Mouse (Mus musculus) frontal cortex, adult (tissue): ENCODE data around the gene Tifa.

Source experiments
- ATAC-seq: cut with Nextera tagmentation; 2 replicates; pipeline ENCODE4 v1.9.2; 2017; ENCODE audit warnings: mild to moderate bottlenecking, moderate library complexity, mixed read lengths; ENCODE audit not compliant: low TSS enrichment

Gene Tifa

GRCm38 (mm10) chr3:127787032-127787431 lies 2.6 kb upstream of the Tifa start:
- ATAC-seq = no peak

GRCm38 (mm10) chr3:127788038-127788437 lies 1.6 kb upstream of the Tifa start:
- no peak for ATAC-seq

DNA sequence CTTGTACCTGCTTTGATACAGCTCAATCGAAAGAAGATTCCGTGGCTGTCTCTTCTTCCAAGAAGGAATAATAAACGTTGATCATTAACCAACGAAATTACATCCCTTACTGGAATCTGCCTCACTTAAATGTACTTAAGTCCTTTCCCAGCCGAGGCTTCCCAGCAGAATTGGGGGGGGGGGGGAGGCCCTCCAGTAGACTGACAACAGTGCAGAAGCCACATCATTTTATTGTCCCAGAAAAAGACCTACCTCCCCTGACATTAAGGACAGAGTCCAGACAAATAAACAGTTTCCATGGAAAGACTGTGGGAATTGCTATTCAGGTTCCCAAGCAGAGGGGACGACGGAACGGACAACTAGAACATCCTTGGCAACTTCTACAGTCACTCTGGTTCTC lies 686 bp upstream of the Tifa start:
- ATAC-seq = no peak

GRCm38 (mm10) chr3:127790234-127791055 lies 840 bp downstream of the Tifa start:
- peak; percentile 58 for ATAC-seq

GRCm38 (mm10) chr3:127791056-127791483 lies 1.5 kb downstream of the Tifa start:
- ATAC-seq = no peak

DNA sequence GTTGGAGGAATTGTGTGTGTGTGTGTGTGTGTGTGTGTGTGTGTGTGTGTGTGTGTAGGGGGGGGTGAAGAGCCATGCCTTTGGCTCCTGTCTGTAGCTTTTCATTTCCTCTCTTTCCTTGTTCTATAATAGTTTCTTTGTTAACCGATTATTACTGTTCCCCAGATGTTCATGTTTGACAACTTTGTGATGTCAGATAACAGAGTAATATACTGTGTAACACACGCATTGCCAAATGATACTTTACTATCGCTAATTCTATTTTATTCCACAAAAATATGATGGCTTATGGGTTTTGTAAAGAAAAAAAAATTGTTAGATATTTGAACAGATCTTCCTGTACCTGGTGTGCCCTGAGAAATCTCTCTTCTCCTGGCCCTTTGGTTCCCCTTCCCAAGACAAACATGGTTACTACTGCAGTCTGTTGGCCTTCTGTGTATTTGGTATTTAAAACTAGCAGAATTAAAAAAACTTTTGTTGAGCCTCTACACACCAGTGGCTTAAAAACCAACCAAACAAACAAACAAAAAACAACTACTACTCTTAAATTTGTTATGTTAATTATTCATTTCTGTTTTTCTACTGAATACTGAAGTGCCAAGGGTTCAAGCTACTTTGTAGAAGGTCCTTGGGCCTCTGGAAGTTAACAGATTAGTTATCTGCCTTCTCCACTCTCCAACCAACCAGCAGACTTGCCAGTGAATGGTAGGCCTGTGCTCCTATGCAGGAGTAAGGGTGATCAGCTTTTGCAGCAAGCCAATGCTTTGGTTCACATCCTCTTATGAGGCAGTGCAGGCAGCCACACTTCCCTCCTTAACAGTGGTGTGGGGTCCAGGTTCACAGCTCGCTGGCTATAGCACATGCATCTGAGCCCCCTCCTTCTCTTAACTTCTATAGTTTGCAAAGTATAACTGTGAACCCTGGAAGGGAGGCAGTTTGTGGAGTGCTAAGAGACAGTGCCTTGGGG lies 2.3 kb downstream of the Tifa start:
- ATAC-seq = no peak

- no peak for ATAC-seq
Observed at GRCm38 (mm10) chr3:127793022-127793421, 3.4 kb downstream of the Tifa start.

- ATAC-seq = no peak
Observed at GRCm38 (mm10) chr3:127795762-127796161, 6.2 kb downstream of the Tifa start.

GRCm38 (mm10) chr3:127796271-127796670 lies 6.7 kb downstream of the Tifa start:
- ATAC-seq = no peak

DNA sequence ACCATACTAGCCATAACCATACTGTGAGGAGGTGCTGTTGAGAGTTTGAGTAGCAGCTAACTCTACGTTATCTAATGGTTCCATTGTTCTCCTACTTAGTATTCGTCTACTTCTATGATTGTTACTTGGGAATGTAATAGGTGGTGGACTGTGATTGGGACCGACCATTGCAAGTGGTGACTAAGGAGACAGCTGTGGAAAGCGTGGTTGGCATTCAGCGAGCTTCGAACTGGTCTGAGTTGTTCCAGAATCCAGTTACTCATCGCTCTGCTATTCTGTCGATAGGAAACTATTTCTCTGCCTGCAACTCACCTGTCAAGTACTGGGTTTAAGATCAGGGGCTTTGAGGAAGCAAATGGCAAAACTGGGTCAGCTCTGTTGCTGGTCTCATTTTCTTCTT lies 11.6 kb downstream of the Tifa start:
- ATAC-seq = no peak

- peak; percentile 91 for ATAC-seq
Observed at GRCm38 (mm10) chr3:127802814-127803213, 13.2 kb downstream of the Tifa start.

DNA sequence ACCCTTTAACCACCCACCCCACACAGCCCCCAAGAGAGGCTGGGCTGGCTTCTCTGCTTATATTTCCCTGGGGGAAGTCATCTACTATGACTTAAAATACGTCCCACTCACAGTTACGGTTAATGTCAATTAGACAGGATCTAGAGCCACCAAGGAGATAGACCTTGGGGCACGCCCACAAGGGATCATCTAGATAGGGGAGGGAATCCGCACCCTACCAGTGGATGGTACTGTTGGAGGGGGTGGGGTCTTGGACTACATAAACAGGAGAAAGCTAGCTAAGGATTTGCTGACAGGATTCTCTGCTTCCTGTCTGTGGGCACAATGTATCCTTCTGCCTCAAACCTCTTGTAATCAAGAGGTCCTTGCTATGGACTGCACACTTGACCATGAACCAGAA lies 14.8 kb downstream of the Tifa start:
- no peak for ATAC-seq

DNA sequence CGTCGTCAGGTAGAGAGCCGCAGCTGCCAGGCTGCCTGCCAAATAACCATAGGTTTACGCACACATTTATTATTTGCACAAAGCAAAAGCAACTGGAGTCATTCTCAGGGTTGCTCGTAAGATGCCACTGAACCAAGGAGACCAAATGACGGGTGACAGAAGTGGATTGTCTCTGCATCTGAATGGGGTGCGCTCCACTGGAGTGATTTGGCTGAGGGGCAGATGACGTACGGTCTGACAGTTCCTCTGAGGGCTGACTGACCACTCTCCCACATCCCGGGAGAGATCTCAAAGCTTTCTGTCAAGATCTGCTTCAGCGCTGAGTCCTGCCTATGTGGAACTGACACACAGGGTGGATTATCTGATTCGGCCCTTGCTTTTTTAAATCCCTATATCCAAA lies 15.5 kb downstream of the Tifa start:
- ATAC-seq = no peak

- ATAC-seq = no peak
Observed at GRCm38 (mm10) chr3:127805991-127806390, 16.4 kb downstream of the Tifa start.

GRCm38 (mm10) chr3:127807846-127808245 lies 18.2 kb downstream of the Tifa start:
- ATAC-seq = no peak

- no peak for ATAC-seq
Observed at GRCm38 (mm10) chr3:127809103-127809502, 19.5 kb downstream of the Tifa start.

DNA sequence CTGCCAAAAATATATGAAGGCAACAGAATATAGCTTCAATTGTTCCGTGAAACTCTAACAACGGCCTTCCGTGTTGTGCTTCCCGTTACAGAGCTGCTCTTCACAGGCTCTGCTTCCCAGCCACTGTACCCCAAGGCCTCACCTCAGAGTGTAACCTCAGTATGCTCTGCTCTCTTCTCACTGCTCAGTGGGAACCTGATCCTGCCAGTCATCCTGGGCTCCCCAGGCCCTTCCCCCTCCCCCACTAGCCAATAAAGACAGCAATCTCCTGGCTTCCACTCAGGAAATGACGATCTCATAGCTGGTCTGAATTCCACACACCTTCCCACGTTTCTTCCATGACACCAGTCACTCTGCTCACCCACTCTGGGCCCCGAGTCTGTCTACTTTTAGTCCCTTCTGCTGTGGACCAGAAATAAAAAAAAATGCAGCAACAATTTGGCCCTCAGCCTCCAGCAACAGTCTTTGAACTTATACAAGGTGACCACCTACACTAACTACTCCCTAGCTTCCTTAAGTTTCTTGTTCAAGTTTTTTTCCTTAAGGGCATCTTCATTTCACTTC lies 27.6 kb downstream of the Tifa start:
- ATAC-seq = peak; percentile 52

- ATAC-seq = no peak
Observed at GRCm38 (mm10) chr3:127818694-127819663, 29.4 kb downstream of the Tifa start.

DNA sequence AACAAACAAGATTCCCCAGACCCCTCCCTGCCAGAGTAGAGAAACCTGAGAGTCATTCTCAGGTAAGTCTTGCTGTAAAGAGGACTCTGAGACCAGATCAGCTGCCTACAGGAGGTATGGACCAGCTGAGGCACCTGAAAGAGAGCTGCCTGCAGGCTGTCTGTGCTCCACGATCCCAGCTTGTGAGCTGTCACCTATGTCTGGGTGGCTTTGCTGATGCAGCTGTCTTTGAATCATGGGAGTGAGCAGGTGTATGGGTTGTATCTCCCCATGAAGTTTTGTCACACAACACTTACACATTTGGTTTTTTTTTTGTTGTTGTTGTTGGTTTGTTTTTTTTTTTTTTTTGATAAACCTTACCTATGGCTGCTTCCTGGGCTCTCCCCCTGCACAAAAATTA lies 30.8 kb downstream of the Tifa start:
- no peak for ATAC-seq

DNA sequence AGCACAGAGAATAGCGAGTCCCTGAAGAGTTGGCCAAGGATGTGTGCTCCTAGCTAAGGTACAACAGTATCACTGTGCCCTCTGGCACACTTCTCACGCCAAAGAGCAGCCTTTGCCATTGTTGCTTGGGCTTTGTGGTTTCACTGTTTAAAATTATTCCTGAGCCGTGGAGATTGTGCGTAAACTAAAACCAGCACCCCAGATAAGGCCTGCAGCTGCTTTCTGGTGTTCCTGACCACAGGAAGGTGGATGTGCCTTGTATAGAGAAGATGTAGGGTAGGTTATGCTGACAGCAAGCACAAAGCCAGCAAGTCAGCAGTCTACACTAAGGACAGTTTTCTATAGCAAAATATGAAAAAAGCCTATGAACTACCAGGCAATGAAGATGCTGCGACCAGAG lies 31.6 kb downstream of the Tifa start:
- no peak for ATAC-seq
